Mouse (Mus musculus): ENCODE data around the gene Akr1c21. TPM values are rescaled to one million over a fixed set of nuclear protein-coding genes. Genes with fewer than 3 reads are reported as not detected.

The Akr1c21 gene
- total and polyA plus RNA-seq, 2 experiments = not detected

DNA sequence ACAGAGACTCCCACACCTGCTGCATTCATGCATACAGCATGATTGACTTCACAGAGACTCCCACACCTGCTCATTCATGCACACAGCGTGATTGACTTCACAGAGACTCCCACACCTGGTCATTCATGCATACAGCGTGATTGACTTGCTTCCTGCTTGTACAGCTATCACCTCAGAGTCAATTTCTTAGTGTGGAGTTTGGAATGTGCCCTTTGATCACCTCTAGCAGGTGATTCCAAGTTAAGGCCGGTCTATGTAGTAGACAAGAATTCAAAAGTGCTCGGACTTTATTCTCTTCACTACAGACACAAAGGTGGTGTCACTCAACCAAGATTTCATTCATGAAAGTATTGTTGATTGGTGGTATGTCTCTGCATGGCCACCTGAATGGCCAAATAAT lies 32.9 kb downstream of the Akr1c21 start:
- Histone ChIP-seq H3K36me3 (ENCODE audit: control insufficient read depth, insufficient read depth, low read length) (peaks cover 7% of the 10 kb centered on the region), H3K27me3 (ENCODE audit: control insufficient read depth, insufficient read depth, low read length) (no peaks in the 10 kb centered on the region), H3K4me3 (ENCODE audit: insufficient read depth, low read depth, low read length) (no peak overlapping the region), H3K4me1 (ENCODE audit: control insufficient read depth, insufficient read depth, low read length) (peaks cover 8% of the 10 kb centered on the region; the same call in 1 of the 2 replicates), H3K79me2 (ENCODE audit: control insufficient read depth, insufficient read depth, low read length) (no peaks in the 10 kb centered on the region), H3K9ac (ENCODE audit: low read depth, low read length) (no peak overlapping the region), H3K27ac (replicated peaks; ENCODE audit: insufficient read depth, low read depth, low read length) (no peak overlapping the region)
- TF ChIP-seq POLR2A (IDR thresholded peaks at IDR 0.05; ENCODE audit: extremely low read depth, insufficient read depth, low read length) (no peak), CTCF (IDR thresholded peaks at IDR 0.05; ENCODE audit: low read depth, low read length) (no peak)
- 43% methylated on average over 4 of the region's 4 CpGs for WGBS
- peak; percentile 46 for DNase-seq (ENCODE audit: extremely low read depth, low read depth, low spot score)

DNA sequence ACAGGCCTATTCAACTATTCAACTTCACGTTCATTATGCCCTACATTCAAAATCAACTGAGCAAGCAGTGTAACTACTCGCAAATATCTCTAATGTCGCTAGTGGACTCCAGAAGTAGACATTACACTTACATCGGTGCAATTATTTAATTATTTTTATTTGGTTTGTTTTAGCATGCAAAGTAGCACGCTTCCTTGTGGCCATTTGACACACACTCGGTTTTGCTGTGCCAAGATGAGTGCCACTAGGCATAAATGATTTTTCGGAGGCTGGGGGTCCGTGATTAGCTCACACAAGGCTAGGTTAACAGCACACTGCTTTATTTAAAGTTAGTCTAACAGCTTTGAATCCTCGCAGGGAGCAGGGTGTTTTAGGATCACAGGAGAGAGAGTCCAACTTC lies 34.7 kb downstream of the Akr1c21 start:
- WGBS = 22% methylated on average over 9 of the region's 9 CpGs
- no peaks in the 10 kb centered on the region for H3K27me3 ChIP-seq (ENCODE audit: control insufficient read depth, insufficient read depth, low read length)
- H3K4me3 ChIP-seq (ENCODE audit: insufficient read depth, low read depth, low read length) = peak overlapping the region; percentile 59
- peaks cover 8% of the 10 kb centered on the region; the same call in 1 of the 2 replicates for H3K4me1 ChIP-seq (ENCODE audit: control insufficient read depth, insufficient read depth, low read length)
- H3K36me3 ChIP-seq (ENCODE audit: control insufficient read depth, insufficient read depth, low read length) = peaks cover 3% of the 10 kb centered on the region; the same call in 1 of the 2 replicates
- peak overlapping the region; percentile 80 for H3K9ac ChIP-seq (ENCODE audit: low read depth, low read length)
- TF ChIP-seq CTCF (IDR thresholded peaks at IDR 0.05; ENCODE audit: low read depth, low read length) = no peak
- no peak for TF ChIP-seq POLR2A (IDR thresholded peaks at IDR 0.05; ENCODE audit: extremely low read depth, insufficient read depth, low read length)
- H3K27ac ChIP-seq (replicated peaks; ENCODE audit: insufficient read depth, low read depth, low read length) = peak overlapping the region; percentile 72
- no peaks in the 10 kb centered on the region for H3K79me2 ChIP-seq (ENCODE audit: control insufficient read depth, insufficient read depth, low read length)
- peak; percentile 55 for DNase-seq (ENCODE audit: extremely low read depth, low read depth, low spot score)

DNA sequence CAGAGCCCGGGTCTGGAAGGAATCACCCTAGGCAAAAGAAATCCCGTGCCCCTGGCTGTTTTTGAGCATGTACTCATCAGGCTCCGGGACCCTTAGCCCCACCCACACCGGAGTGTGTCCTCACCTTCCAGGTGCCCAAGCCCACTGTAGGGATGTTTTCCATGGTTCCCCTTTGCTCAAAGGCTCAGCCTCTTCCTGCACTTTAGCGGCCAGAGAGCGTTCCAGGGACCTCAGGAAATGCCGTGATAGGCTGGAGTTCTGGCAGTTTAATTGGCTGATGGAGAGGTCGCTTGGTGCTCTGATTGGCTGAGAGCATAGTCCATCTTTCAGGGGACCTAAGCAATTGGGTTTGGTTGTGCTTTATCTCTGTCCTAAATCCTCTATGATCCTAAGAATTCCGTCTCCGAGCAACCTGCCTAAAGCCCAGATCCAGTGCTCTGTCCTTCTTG lies 35.1 kb downstream of the Akr1c21 start, which contains the start of gene Akr1e1:
Gene Akr1e1, minus strand, starts transcription at position 214 of the 449 bp plus-strand sequence.
- H3K27me3 ChIP-seq (ENCODE audit: control insufficient read depth, insufficient read depth, low read length) = no peaks in the 10 kb centered on the region
- H3K4me1 ChIP-seq (ENCODE audit: control insufficient read depth, insufficient read depth, low read length) = peaks cover 8% of the 10 kb centered on the region; the same call in 1 of the 2 replicates
- H3K79me2 ChIP-seq (ENCODE audit: control insufficient read depth, insufficient read depth, low read length) = no peaks in the 10 kb centered on the region
- 11% methylated on average over 10 of the region's 10 CpGs for WGBS
- H3K27ac ChIP-seq (replicated peaks; ENCODE audit: insufficient read depth, low read depth, low read length) = peak within 1 kb of the TSS; percentile 72
- no peaks in the 10 kb centered on the region for H3K36me3 ChIP-seq (ENCODE audit: control insufficient read depth, insufficient read depth, low read length)
- DNase-seq (ENCODE audit: extremely low read depth, low read depth, low spot score) = peak; percentile 98
- peak within 1 kb of the TSS; percentile 59 for H3K4me3 ChIP-seq (ENCODE audit: insufficient read depth, low read depth, low read length)
- TF ChIP-seq POLR2A (IDR thresholded peaks at IDR 0.05; ENCODE audit: extremely low read depth, insufficient read depth, low read length) (peak; percentile 66; the same call in 1 of the 2 replicates), CTCF (IDR thresholded peaks at IDR 0.05; ENCODE audit: low read depth, low read length) (no peak)
- peak within 1 kb of the TSS; percentile 80 for H3K9ac ChIP-seq (ENCODE audit: low read depth, low read length)

GRCm38 (mm10) chr13:4610902-4611301 lies 37.0 kb downstream of the Akr1c21 start:
- DNase-seq (ENCODE audit: extremely low read depth, low read depth, low spot score) = peak; percentile 46

More at GRCm38 (mm10) chr13:4610902-4611301, 37.0 kb downstream of the Akr1c21 start:
- Histone ChIP-seq H3K4me3 (ENCODE audit: insufficient read depth, low read depth, low read length) (no peak overlapping the region), H3K4me1 (ENCODE audit: control insufficient read depth, insufficient read depth, low read length) (peaks cover 8% of the 10 kb centered on the region; the same call in 1 of the 2 replicates), H3K27me3 (ENCODE audit: control insufficient read depth, insufficient read depth, low read length) (no peaks in the 10 kb centered on the region), H3K36me3 (ENCODE audit: control insufficient read depth, insufficient read depth, low read length) (no peaks in the 10 kb centered on the region), H3K27ac (replicated peaks; ENCODE audit: insufficient read depth, low read depth, low read length) (no peak overlapping the region), H3K9ac (ENCODE audit: low read depth, low read length) (no peak overlapping the region), H3K79me2 (ENCODE audit: control insufficient read depth, insufficient read depth, low read length) (no peaks in the 10 kb centered on the region)
- no peak for TF ChIP-seq POLR2A (IDR thresholded peaks at IDR 0.05; ENCODE audit: extremely low read depth, insufficient read depth, low read length)
- peak; percentile 52; the same call in 1 of the 2 replicates for TF ChIP-seq CTCF (IDR thresholded peaks at IDR 0.05; ENCODE audit: low read depth, low read length)

Other genes with a start within 250 kb of the Akr1c21 start
- 1,137 and 1,675 TPM in 2 replicates for gene Akr1c6, start 139.8 kb upstream of the Akr1c21 start, total RNA-seq (2014; rRNA removed)
- 288 and 353 TPM in 2 replicates for gene Akr1c6, start 139.8 kb upstream of the Akr1c21 start, polyA plus RNA-seq (2012; rRNA removed)
- gene Akr1c20, start 50.7 kb upstream of the Akr1c21 start, total RNA-seq (2014; rRNA removed) = 110 and 240 TPM in 2 replicates
- 28.6 and 33.1 TPM in 2 replicates for gene Akr1c20, start 50.7 kb upstream of the Akr1c21 start, polyA plus RNA-seq (2012; rRNA removed)
- 17.7 and 22.8 TPM in 2 replicates for gene Akr1e1, start 35.1 kb downstream of the Akr1c21 start, total RNA-seq (2014; rRNA removed)
- 9.1 and 11.1 TPM in 2 replicates for gene Akr1e1, start 35.1 kb downstream of the Akr1c21 start, polyA plus RNA-seq (2012; rRNA removed)

Measured in liver, adult 2 months (tissue).